Mouse (Mus musculus): ENCODE data around the gene Pak1ip1. TPM values are rescaled to one million over a fixed set of nuclear protein-coding genes. Genes with fewer than 3 reads are reported as not detected.

Gene Pak1ip1
- polyA plus RNA-seq, 1 experiment from 2014 or later, result 86.3 TPM

DNA sequence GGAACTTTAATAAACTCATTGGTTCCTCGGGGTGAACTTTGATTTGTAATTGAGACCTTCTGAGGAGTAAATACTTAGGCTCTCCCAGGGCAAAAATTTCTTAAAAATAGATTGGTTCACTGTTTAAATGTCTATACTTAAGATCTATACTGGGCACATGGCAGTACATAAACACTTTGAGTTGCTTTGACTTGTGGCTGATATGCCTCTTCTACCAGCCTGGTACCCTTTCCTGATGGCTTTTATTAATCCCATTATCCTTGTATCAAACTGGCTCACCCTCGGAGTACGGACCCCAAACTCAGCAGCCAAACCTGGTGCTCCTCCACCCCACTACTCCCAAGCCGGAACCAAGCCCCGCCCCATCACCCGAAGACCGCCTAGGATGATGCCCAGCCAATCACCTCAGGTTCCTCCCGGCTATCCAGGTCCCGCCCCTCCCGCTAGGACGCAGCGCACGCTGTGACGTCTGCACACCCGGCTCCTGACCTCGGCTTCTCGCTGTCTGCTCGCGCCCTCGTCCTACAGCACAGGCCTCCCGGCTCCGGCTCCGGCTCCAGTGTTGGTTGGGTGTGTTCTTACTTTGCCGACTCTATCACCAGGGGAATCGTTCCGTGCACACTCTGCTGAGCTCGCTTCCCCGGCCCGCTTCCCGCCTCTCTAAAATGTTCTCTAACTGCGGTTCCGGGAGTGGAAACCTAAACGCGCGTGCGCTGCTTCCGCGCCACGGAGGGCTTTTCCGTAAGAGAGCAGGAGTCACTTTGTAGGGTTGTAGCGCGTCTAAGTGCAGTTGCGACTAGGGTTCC is 15.2 kb downstream of the Pak1ip1 start, which contains the start of gene Tmem14c:
TSS of gene Tmem14c (plus strand) at position 464 of the 806 bp plus-strand sequence.
- Histone ChIP-seq H3K36me3 (ENCODE audit: poor library complexity, severe bottlenecking) (peaks cover 58% of the 10 kb centered on the region), H3K27ac (peak within 1 kb of the TSS; percentile 70), H3K4me1 (peaks cover 20% of the 10 kb centered on the region), H3K4me3 (peak within 1 kb of the TSS; percentile 63), H3K9me3 (replicated peaks) (no peaks in the 10 kb centered on the region), H3K27me3 (no peaks in the 10 kb centered on the region), H3K4me2 (peak within 1 kb of the TSS; percentile 72), H3K9ac (peak within 1 kb of the TSS; percentile 77)
- ATAC-seq, result peak; percentile 99
- WGBS, result under 1% methylated on average over 43 of the region's 43 CpGs

DNA sequence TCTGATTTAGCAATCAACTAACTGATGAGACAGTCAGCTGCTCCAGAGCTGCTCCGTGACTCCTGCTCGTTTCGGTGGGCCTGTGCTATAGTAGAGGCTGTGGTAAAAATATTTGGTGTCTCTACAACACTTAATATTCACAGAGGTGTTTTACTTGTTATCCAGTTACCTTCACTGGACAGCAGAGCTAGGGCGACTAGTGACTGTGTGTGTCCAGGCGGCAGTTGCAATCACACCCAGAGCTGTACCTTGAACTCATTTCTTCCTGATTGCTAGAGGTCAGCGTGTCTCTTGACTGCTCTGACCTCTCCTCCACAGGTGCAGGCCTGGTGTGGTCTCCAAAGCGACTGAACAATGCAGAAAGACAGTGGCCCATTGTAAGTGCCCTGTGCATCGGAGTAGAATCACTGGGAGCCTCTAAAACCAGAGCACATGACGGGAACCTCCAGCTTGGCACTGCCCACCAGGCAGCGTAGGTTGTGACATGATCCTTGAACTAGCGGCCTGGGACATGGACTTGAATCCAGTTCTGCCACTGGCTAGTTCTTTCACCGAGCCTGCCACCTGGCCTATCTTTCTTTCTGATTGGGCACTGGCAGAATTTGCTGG is 16.1 kb downstream of the Pak1ip1 start:
- peak overlapping the region; percentile 70; the same call in 1 of the 2 replicates for H3K27ac ChIP-seq

DNA sequence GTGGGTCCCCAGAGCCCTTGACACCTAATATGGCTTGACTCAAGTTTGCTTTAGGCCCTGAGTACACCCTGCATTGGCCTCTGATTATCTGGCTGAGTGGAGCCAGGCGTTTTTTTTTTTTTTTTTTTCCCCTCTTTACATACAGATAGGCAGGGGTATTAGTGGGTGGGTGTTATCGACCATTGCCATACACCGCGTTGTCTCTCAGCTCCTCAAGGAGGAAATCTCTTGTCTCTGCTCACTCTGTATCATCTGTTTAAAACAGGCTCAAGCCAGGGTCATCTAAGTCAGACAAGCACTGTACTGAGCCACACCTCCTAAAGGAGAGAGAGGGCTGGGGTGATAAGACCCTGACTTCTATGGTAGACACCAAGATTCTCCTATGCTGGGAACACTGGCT is 17.0 kb downstream of the Pak1ip1 start:
- ATAC-seq, result no peak
- H3K4me2 ChIP-seq, result peak overlapping the region; percentile 72; the same call in 1 of the 2 replicates
- WGBS, result 83% methylated on average over 4 of the region's 4 CpGs

More for the DNA sequence above, 16.1 kb downstream of the Pak1ip1 start:
- Histone ChIP-seq H3K27me3 (no peaks in the 10 kb centered on the region), H3K9ac (peak overlapping the region; percentile 77), H3K9me3 (replicated peaks) (no peaks in the 10 kb centered on the region), H3K4me3 (peak overlapping the region; percentile 63), H3K4me1 (peaks cover 20% of the 10 kb centered on the region), H3K36me3 (ENCODE audit: poor library complexity, severe bottlenecking) (peaks cover 57% of the 10 kb centered on the region), H3K4me2 (peak overlapping the region; percentile 72)
- ATAC-seq, result peak; percentile 5; the same call in 1 of the 2 replicates
- WGBS, result 32% methylated on average over 12 of the region's 12 CpGs

DNA sequence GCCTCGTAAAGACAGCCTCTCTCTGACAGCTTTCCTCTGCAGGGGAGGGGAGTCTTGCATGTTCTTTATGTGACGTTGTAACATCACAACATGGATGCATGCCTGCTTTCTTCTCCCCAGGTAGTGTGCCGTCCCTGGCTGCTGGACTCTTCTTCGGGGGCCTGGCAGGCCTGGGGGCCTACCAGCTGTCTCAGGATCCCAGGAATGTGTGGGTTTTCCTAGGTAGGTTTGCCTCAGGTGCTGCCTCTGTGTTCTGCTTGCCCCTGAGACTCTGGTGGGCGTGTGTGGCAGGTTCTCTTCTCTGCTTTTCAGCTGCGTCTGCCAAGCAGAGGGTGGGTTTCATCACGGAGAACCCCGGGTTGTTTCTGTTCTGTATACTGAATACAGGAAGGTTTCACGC is 17.4 kb downstream of the Pak1ip1 start:
- H3K4me1 ChIP-seq, result peaks cover 20% of the 10 kb centered on the region
- H3K9ac ChIP-seq, result no peak overlapping the region
- WGBS, result 93% methylated on average over 9 of the region's 9 CpGs
- no peaks in the 10 kb centered on the region for H3K9me3 ChIP-seq (replicated peaks)
- ATAC-seq, result no peak
- H3K4me2 ChIP-seq, result no peak overlapping the region
- H3K4me3 ChIP-seq, result no peak overlapping the region
- H3K27ac ChIP-seq, result no peak overlapping the region
- peaks cover 52% of the 10 kb centered on the region for H3K36me3 ChIP-seq (ENCODE audit: poor library complexity, severe bottlenecking)
- no peaks in the 10 kb centered on the region for H3K27me3 ChIP-seq

More for the DNA sequence above, 17.0 kb downstream of the Pak1ip1 start:
- H3K9ac ChIP-seq, result no peak overlapping the region
- no peak overlapping the region for H3K4me3 ChIP-seq
- H3K9me3 ChIP-seq (replicated peaks), result no peaks in the 10 kb centered on the region
- peaks cover 54% of the 10 kb centered on the region for H3K36me3 ChIP-seq (ENCODE audit: poor library complexity, severe bottlenecking)
- no peak overlapping the region for H3K27ac ChIP-seq
- H3K27me3 ChIP-seq, result no peaks in the 10 kb centered on the region
- peaks cover 20% of the 10 kb centered on the region for H3K4me1 ChIP-seq

DNA sequence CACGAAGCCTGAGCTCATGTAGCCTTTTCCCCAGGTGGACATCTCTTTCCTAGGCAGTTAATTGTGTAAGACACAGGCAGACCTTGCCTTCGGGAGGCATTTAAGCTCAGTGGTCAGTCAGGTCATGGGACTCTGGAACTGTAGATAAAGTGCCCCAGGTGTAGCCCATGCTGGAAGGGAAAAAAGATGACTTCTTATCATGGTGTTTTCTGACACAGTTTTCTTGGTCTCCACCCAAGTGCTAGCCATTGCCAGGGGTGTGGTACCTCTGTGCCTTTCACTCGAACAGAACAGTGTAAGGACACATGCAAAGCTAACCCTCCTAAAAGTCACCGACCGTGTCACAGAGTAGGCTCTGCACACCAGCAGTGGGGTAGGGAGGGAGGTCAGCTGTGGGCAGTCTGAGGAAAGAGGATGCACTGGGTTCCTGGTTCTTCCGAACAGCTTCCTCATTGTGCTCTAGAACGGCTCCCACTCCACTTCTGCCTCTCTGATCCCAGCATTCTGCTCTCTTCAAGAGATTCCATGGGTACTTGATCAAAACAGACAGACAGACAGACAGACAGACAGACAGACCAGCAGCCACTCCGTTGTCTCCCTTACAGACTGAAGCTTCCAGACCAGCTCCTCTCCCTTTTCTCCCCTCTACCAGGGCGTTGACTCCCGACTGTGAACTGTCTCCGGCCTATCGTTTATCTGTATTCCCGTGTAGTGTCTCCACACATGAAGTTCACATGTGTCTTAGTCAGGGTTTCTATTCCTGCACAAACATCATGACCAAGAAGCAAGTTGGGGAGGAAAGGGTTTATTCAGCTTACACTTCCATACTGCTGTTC is 18.2 kb downstream of the Pak1ip1 start:
- no peak overlapping the region for H3K4me2 ChIP-seq
- H3K9ac ChIP-seq, result no peak overlapping the region
- H3K27ac ChIP-seq, result no peak overlapping the region
- no peaks in the 10 kb centered on the region for H3K9me3 ChIP-seq (replicated peaks)
- H3K27me3 ChIP-seq, result no peaks in the 10 kb centered on the region
- peaks cover 52% of the 10 kb centered on the region for H3K36me3 ChIP-seq (ENCODE audit: poor library complexity, severe bottlenecking)
- ATAC-seq, result no peak
- H3K4me1 ChIP-seq, result peaks cover 20% of the 10 kb centered on the region
- 97% methylated on average over 13 of the region's 13 CpGs for WGBS
- no peak overlapping the region for H3K4me3 ChIP-seq

DNA sequence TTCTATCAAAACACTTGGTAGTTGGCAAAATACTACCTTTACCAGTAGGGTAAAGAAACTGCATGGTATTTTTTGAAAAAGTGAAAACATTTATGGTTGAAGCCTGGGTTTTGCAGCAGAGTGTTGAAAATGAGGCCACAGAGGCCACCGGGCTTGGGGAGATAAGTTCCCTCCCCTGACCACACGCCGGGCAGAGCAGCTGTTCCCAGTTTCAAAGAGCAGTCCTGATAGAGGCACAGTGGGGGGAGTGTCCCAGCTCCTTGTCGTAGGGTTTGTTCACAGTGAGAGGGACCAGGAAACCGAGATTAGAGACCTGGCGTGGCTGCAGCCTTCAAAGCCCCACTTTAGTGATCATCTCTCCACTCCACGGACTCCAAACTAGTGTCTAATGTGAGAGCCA is 19.7 kb downstream of the Pak1ip1 start:
- Histone ChIP-seq H3K4me2 (no peak overlapping the region), H3K27ac (no peak overlapping the region), H3K9me3 (replicated peaks) (no peaks in the 10 kb centered on the region), H3K4me3 (no peak overlapping the region), H3K27me3 (no peaks in the 10 kb centered on the region), H3K36me3 (ENCODE audit: poor library complexity, severe bottlenecking) (peaks cover 47% of the 10 kb centered on the region), H3K4me1 (peaks cover 18% of the 10 kb centered on the region), H3K9ac (no peak overlapping the region)
- no peak for ATAC-seq
- WGBS, result 81% methylated on average over 7 of the region's 7 CpGs

DNA sequence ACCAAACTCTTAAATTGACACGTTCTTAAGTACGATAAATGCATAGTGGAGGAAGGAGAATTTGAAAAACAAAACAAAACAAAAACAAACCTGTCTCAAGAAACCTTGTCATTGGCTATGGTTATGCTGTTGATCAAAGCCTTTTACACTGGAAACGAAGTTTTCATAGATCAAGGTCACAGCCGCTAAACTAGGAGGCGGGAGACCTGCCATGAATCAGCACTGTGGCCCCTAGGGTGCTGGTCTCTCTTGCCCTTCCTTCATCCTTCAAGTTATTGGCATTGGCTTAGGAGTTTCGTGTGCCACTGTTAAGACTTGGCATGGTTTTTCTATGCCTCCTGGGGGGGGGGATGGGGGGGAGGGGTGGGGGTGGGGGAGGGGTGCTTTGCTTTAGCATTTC is 20.8 kb downstream of the Pak1ip1 start:
- Histone ChIP-seq H3K9me3 (replicated peaks) (no peaks in the 10 kb centered on the region), H3K9ac (no peak overlapping the region), H3K4me2 (no peak overlapping the region), H3K36me3 (ENCODE audit: poor library complexity, severe bottlenecking) (peaks cover 47% of the 10 kb centered on the region), H3K4me3 (no peak overlapping the region), H3K27me3 (no peaks in the 10 kb centered on the region), H3K27ac (no peak overlapping the region), H3K4me1 (peaks cover 14% of the 10 kb centered on the region)
- no peak for ATAC-seq
- 92% methylated on average over 6 of the region's 6 CpGs for WGBS

DNA sequence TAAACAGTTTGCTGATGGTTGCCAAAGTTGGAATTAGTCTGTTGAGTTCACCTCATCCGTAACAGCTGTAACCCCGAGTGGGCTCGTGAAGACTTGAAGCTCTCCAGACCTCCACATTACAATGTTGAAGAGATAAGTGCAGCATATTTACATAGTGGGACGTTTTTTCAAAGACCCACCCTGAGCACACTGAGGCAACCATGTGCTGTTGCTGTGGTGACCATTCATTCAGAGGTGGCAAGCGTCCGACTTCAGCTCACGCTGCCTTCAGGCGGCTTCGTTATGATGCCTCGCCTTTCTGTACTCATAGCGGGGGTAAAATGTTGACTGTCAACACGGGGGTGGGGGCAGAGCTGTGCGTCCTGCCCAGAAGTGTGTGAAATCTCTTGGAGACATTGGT is 21.3 kb downstream of the Pak1ip1 start:
- no peak for ATAC-seq
- H3K27me3 ChIP-seq, result no peaks in the 10 kb centered on the region
- no peak overlapping the region for H3K27ac ChIP-seq
- H3K36me3 ChIP-seq (ENCODE audit: poor library complexity, severe bottlenecking), result peaks cover 47% of the 10 kb centered on the region
- H3K9ac ChIP-seq, result no peak overlapping the region
- no peak overlapping the region for H3K4me2 ChIP-seq
- peaks cover 9% of the 10 kb centered on the region for H3K4me1 ChIP-seq
- H3K4me3 ChIP-seq, result no peak overlapping the region
- no peaks in the 10 kb centered on the region for H3K9me3 ChIP-seq (replicated peaks)
- 76% methylated on average over 13 of the region's 13 CpGs for WGBS

DNA sequence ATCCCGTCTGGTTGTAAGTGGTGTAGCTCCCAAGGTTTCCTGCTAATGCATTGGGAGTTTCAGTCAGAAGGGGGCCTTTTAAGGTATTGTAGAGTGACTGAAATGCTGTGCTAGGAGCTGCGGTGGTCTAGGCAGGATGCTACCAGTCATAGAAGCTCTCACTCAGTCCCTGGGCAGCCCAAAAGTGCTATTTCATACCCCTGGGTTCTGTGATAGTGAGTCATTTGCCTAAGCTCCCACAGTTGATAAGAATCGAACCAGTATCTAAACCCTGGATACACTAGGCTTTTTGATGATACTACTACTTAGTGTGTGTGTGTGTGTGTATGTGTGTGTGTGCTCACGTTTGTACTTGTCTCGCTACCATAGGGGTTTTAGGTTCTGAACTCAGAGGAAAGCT is 29.3 kb downstream of the Pak1ip1 start:
- Histone ChIP-seq H3K27ac (no peak overlapping the region), H3K4me2 (no peak overlapping the region), H3K9ac (no peak overlapping the region), H3K36me3 (ENCODE audit: poor library complexity, severe bottlenecking) (no peaks in the 10 kb centered on the region), H3K9me3 (replicated peaks) (no peaks in the 10 kb centered on the region; the same call in 1 of the 2 replicates), H3K27me3 (no peaks in the 10 kb centered on the region), H3K4me3 (no peak overlapping the region), H3K4me1 (no peaks in the 10 kb centered on the region)
- ATAC-seq, result no peak
- 78% methylated on average over 5 of the region's 5 CpGs for WGBS

DNA sequence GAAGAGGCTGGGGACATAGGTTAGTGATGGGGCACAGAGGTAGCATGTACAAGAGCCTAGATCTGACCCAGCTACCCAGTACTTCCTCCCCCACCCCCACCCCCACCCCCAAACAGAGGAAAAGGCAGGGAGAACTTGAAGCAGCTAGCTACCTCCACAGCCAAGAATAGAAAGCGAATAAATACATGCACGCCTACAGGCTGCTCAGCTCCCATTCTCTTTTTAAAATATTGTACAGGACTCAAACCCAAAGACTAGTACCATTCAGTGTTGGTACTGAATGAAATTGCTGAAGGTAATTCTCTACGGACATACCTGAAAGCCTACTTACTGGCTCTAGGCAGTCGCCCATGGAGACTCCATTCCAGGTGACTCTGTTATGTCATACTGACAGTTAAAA is 41.7 kb downstream of the Pak1ip1 start:
- Histone ChIP-seq H3K9me3 (replicated peaks) (no peaks in the 10 kb centered on the region), H3K4me3 (no peak overlapping the region), H3K4me2 (no peak overlapping the region), H3K36me3 (ENCODE audit: poor library complexity, severe bottlenecking) (no peaks in the 10 kb centered on the region), H3K27ac (no peak overlapping the region), H3K27me3 (0 out of 2 replicates have a peak, but pooled peaks cover 2% of the 10 kb centered on the region), H3K4me1 (no peaks in the 10 kb centered on the region), H3K9ac (no peak overlapping the region)
- 95% methylated on average over 4 of the region's 4 CpGs for WGBS
- no peak for ATAC-seq

DNA sequence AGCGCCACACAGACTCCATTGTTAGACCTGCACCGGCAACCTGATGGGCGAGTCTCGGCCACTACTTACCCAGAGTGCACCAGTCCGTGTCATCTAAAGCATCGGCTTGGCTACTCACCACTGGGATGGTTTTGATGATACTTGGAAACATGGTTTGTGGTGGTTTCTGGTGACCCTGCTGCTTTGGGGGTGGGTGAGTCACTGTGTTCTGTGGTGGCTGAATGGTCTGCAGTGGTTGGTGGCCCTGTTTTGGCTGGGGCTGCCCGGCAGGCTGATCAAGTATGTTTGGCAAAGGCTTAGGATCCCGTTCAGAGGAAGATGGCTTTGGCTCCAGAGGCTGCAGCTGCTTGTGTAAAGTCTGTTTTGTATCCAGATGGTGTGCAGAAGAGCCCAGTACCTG is 45.1 kb downstream of the Pak1ip1 start:
- Histone ChIP-seq H3K9me3 (replicated peaks) (no peaks in the 10 kb centered on the region), H3K27me3 (peaks cover 20% of the 10 kb centered on the region), H3K4me3 (no peak overlapping the region), H3K27ac (no peak overlapping the region), H3K4me2 (no peak overlapping the region), H3K36me3 (ENCODE audit: poor library complexity, severe bottlenecking) (no peaks in the 10 kb centered on the region), H3K9ac (no peak overlapping the region), H3K4me1 (no peaks in the 10 kb centered on the region)
- 91% methylated on average over 8 of the region's 8 CpGs for WGBS
- ATAC-seq, result no peak

DNA sequence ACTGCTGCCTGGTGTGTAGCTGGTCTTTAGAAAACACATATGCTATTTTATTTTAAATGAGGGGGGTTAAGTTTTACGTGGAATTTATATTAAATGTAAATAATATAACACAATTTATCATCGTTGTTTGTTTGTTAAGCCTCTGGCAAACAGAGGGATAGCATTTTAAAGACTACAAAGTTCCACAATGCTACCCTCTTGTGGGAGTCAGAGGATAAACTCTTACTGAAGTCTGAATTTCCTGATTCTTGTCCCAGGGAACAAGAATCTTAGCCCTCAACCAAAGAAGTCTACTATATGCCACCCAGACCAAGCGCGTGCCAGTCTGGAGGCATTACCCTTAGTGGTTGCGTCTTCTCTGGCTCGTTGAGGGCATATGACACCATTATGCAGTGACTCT is 46.5 kb downstream of the Pak1ip1 start:
- WGBS, result 87% methylated on average over 6 of the region's 6 CpGs
- H3K9me3 ChIP-seq (replicated peaks), result no peaks in the 10 kb centered on the region
- no peak overlapping the region for H3K9ac ChIP-seq
- H3K4me1 ChIP-seq, result peaks cover 8% of the 10 kb centered on the region
- no peak for ATAC-seq
- no peak overlapping the region for H3K4me2 ChIP-seq
- H3K36me3 ChIP-seq (ENCODE audit: poor library complexity, severe bottlenecking), result no peaks in the 10 kb centered on the region
- no peak overlapping the region for H3K4me3 ChIP-seq
- no peak overlapping the region for H3K27ac ChIP-seq
- peaks cover 20% of the 10 kb centered on the region for H3K27me3 ChIP-seq

Measured in forebrain, embryonic 13.5 days (tissue).